Mouse (Mus musculus) erythroblast, adult 5-6 weeks (primary cell): ENCODE measurements around the gene Myom3. TPM values are rescaled to one million over a fixed set of nuclear protein-coding genes. Genes with fewer than 3 reads are reported as not detected.

ENCODE experiments used
- ATAC-seq: replicated peaks from 2 replicates; pipeline ENCODE4 v1.8.0; 2016; ENCODE audit warnings: moderate number of reproducible peaks, mild to moderate bottlenecking, moderate TSS enrichment, inconsistent platforms; ENCODE audit not compliant: poor library complexity, low FRiP score, severe bottlenecking
- total RNA-seq, 2 experiments: library from RNA; stranded (forward) in 1 of 2; stranded (reverse) in 1 of 2; fragments of 150-400 nt in 1 of 2; fragments of 200-764, 138-1000 nt in 1 of 2; gene quantifications; 2 replicates each; pipeline versions ENCODE4 v1.2.3 to v1.2.4; 2015 to 2017; ENCODE audit warnings: low replicate concordance in 2 of 2

Gene Myom3
- total RNA-seq (2015; ENCODE audit: low replicate concordance) = not detected in 2 replicates
- 0.51 TPM in 1 of 2 replicates, not detected in the other for total RNA-seq (2017; ENCODE audit: low replicate concordance)

- ATAC-seq = no peak
These were observed at the start of gene Myom3 for GRCm38 (mm10) chr4:135759356-135759976. TSS of gene Myom3 (plus strand) at chr4:135759715.

GRCm38 (mm10) chr4:135710392-135710791 lies 49.1 kb upstream of the Myom3 start:
- no peak for ATAC-seq

- no peak for ATAC-seq
These were observed 44.7 kb upstream of the Myom3 start for GRCm38 (mm10) chr4:135714776-135715175.

GRCm38 (mm10) chr4:135716438-135716837 lies 43.1 kb upstream of the Myom3 start:
- peak; percentile 63; the same call in 1 of the 2 replicates for ATAC-seq

GRCm38 (mm10) chr4:135722540-135723290 lies 36.8 kb upstream of the Myom3 start:
- ATAC-seq = no peak

GRCm38 (mm10) chr4:135726416-135726815 lies 33.1 kb upstream of the Myom3 start:
- ATAC-seq = no peak

GRCm38 (mm10) chr4:135727817-135728216 lies 31.7 kb upstream of the Myom3 start, which contains the start of gene Il22ra1:
TSS of gene Il22ra1 (plus strand) at chr4:135728172.
- ATAC-seq = peak; percentile 63

GRCm38 (mm10) chr4:135730204-135730603 lies 29.3 kb upstream of the Myom3 start:
- ATAC-seq = no peak

- no peak for ATAC-seq
These were observed 28.6 kb upstream of the Myom3 start for GRCm38 (mm10) chr4:135730951-135731350.

- no peak for ATAC-seq
These were observed 25.6 kb upstream of the Myom3 start for GRCm38 (mm10) chr4:135733901-135734300.

- no peak for ATAC-seq
These were observed 22.6 kb upstream of the Myom3 start for GRCm38 (mm10) chr4:135736903-135737302.

GRCm38 (mm10) chr4:135738237-135738636 lies 21.3 kb upstream of the Myom3 start:
- ATAC-seq = no peak

- peak; percentile 48 for ATAC-seq
These were observed 20.4 kb upstream of the Myom3 start for GRCm38 (mm10) chr4:135739148-135739547.

- peak; percentile 89 for ATAC-seq
These were observed 19.8 kb upstream of the Myom3 start for GRCm38 (mm10) chr4:135739672-135740071.

- ATAC-seq = no peak
These were observed 16.0 kb upstream of the Myom3 start for GRCm38 (mm10) chr4:135743520-135743919.

- ATAC-seq = no peak
These were observed 14.6 kb upstream of the Myom3 start for GRCm38 (mm10) chr4:135744726-135745448.

- ATAC-seq = no peak
These were observed 13.9 kb upstream of the Myom3 start for GRCm38 (mm10) chr4:135745613-135746012.

GRCm38 (mm10) chr4:135750896-135751295 lies 8.6 kb upstream of the Myom3 start:
- ATAC-seq = no peak

GRCm38 (mm10) chr4:135752106-135752778 lies 7.3 kb upstream of the Myom3 start:
- ATAC-seq = no peak

- no peak for ATAC-seq
These were observed 6.7 kb upstream of the Myom3 start for GRCm38 (mm10) chr4:135752779-135753164.
